Mouse (Mus musculus) liver, postnatal 0 days (tissue): ENCODE measurements around the gene Ercc5.

Source experiments
- CTCF ChIP-seq: sonication (generic); IDR thresholded peaks from 2 replicates; pipeline ENCODE4 v1.5.1; 2016; ENCODE audit warnings: antibody characterized with exemption, low read depth
- EP300 ChIP-seq: IDR thresholded peaks from 2 replicates; pipeline ENCODE4 v1.6.1; 2016; ENCODE audit warnings: antibody characterized with exemption, low read depth, mild to moderate bottlenecking

DNA sequence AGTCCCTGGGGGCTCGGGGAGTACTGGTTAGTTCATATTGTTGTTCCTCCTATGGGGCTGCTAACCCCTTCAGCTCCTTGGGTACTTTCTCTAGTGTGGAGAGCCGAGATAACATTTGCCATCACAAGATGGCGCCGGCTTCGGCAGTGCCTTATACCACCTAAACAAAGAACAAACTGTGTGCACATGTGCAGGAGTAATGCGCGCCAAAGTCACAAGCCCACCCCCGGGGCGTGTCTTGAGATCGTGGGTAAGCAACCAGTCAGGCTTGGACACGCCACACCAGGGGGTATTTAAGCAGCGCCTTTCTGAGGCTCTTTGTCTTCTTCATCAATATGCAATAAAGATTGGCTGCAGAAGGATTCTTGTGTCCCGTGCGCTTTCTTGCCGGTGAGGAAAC is 55.3 kb downstream of the Ercc5 start:
- TF ChIP-seq CTCF: no peak
- no peak for TF ChIP-seq EP300
